Comparison of ENCODE assay signal across 8 mouse cellular contexts in the genomic region with DNA sequence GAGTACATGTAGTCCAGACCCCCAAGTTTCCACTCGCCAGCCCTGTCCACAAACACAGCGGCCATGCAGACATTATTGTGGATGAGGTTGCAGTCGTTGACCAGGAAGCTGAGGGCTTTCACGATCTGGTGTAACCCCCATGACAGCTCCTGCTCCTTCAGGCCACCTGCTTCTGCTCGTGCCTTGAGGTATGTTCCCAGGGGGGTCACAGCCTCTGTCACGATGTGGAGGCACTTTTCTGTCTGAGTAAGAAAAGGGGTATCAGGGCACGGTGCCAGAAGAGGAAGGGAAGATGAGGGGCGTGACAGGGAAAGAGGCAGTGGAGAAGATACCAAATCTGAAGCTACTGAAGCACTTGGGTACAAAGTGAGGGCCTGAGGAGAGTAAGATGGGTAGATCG. TPM values are rescaled to one million over a fixed set of nuclear protein-coding genes. Genes with fewer than 3 reads are reported as not detected.
DNase-seq lines count a peak whose midpoint lies in the region; ATAC-seq and TF ChIP-seq lines count a peak whose summit lies in the region.

No protein-coding gene starts in this region.

- H3K79me2 ChIP-seq in CH12.LX (replicated peaks; ENCODE audit: control insufficient read depth, extremely low read depth, insufficient read depth, poor library complexity, severe bottlenecking), result peaks cover 13% of the 10 kb centered on the region

- WGBS in forebrain, embryonic 14.5 days, result 51% methylated on average over 9 of the region's 9 CpGs
- 35% methylated on average over 9 of the region's 9 CpGs for WGBS in liver, embryonic 15.5 days (ENCODE audit: insufficient replicate concordance)

- no peaks in the 10 kb centered on the region for H3K27me3 ChIP-seq in CH12.LX (replicated peaks)
- no peaks in the 10 kb centered on the region for H3K27me3 ChIP-seq in forebrain, embryonic 14.5 days (replicated peaks; ENCODE audit: control insufficient read depth, insufficient read depth, low read length)
- no peaks in the 10 kb centered on the region for H3K27me3 ChIP-seq in liver, embryonic 15.5 days

- TF ChIP-seq CTCF in CH12.LX (conservative IDR thresholded peaks at IDR 0.05 in 1 of 2, IDR thresholded peaks at IDR 0.05 in 1 of 2; ENCODE audit: low read depth in 2 of 2, low read length in 2 of 2), result no peak

- peak overlapping the region; percentile 70 for H3K9ac ChIP-seq in CH12.LX (ENCODE audit: insufficient read depth, low read depth)
- H3K9ac ChIP-seq in forebrain, embryonic 14.5 days (ENCODE audit: low read length), result peak overlapping the region; percentile 87
- H3K9ac ChIP-seq in liver, embryonic 15.5 days, result peak overlapping the region; percentile 84

- DNase-seq in heart, adult 11 months, result peak; percentile 95
- no peak for DNase-seq in heart, postnatal 4 days
- DNase-seq in CH12.LX (ENCODE audit: extremely low read depth) (no peak), MN1 (ENCODE audit: low spot score) (no peak)
- no peak for DNase-seq in forebrain, embryonic 14.5 days (ENCODE audit: low spot score)
- DNase-seq in natural killer cell, adult 2 months (ENCODE audit: low spot score in 2 of 2), result no peak
- no peak for DNase-seq in gastrocnemius, postnatal 4 days (ENCODE audit: low spot score in 2 of 2)

- no peak for ATAC-seq in forebrain, embryonic 14.5 days
- ATAC-seq in liver, embryonic 15.5 days (ENCODE audit: insufficient read depth), result no peak

- peaks cover 4% of the 10 kb centered on the region for H3K9me3 ChIP-seq in CH12.LX (replicated peaks; ENCODE audit: low read length)
- H3K9me3 ChIP-seq in forebrain, embryonic 14.5 days (replicated peaks; ENCODE audit: control insufficient read depth, low read length), result no peaks in the 10 kb centered on the region
- no peaks in the 10 kb centered on the region for H3K9me3 ChIP-seq in liver, embryonic 15.5 days (replicated peaks)

- no peak for TF ChIP-seq EP300 in CH12.LX (IDR thresholded peaks at IDR 0.05; ENCODE audit: low read length)

- peaks cover 39 to 51% of the 10 kb centered on the region in 2 experiments for H3K36me3 ChIP-seq in CH12.LX (replicated peaks in 1 of 2; ENCODE audit: control insufficient read depth in 1 of 2, insufficient read depth in 1 of 2, low read length in 1 of 2)
- H3K36me3 ChIP-seq in forebrain, embryonic 14.5 days (ENCODE audit: control insufficient read depth, insufficient read depth, low read length), result peaks cover 44% of the 10 kb centered on the region
- H3K36me3 ChIP-seq in liver, embryonic 15.5 days (replicated peaks), result peaks cover 36% of the 10 kb centered on the region

- dilution Hi-C loops in CH12.LX (cut with MboI; ENCODE audit: extremely low pct_ligation_motif_present, extremely low pct_unique_long_range_greater_than_20kb, low sequenced_read_pairs), result no loop called here

- in situ Hi-C loops in CH12.LX (cut with MboI; ENCODE audit: low pct_ligation_motif_present, low pct_unique_long_range_greater_than_20kb, low sequenced_read_pairs), result loop anchor here (5.0 kb wide), 1 partner anchor 63 kb away; no protein-coding TSS in a partner anchor

- peak overlapping the region; percentile 68 for H3K4me2 ChIP-seq in CH12.LX (ENCODE audit: insufficient read depth, low read depth, poor library complexity, severe bottlenecking)
- H3K4me2 ChIP-seq in forebrain, embryonic 14.5 days (ENCODE audit: low read length), result peak overlapping the region; percentile 88
- peak overlapping the region; percentile 88 for H3K4me2 ChIP-seq in liver, embryonic 15.5 days

- H3K4me1 ChIP-seq in CH12.LX (ENCODE audit: control insufficient read depth in 1 of 2, insufficient read depth in 2 of 2), result peaks cover 6 to 21% of the 10 kb centered on the region in 2 experiments
- peaks cover 8% of the 10 kb centered on the region for H3K4me1 ChIP-seq in forebrain, embryonic 14.5 days (ENCODE audit: control insufficient read depth, insufficient read depth, low read length)
- H3K4me1 ChIP-seq in liver, embryonic 15.5 days (replicated peaks), result peaks cover 34% of the 10 kb centered on the region

- H3K27ac ChIP-seq in CH12.LX (ENCODE audit: insufficient read depth, low read depth), result 0 out of 2 replicates have a peak overlapping the region, but pooled peaks have one; percentile 12
- H3K27ac ChIP-seq in forebrain, embryonic 14.5 days (ENCODE audit: low read depth, low read length), result no peak overlapping the region
- H3K27ac ChIP-seq in liver, embryonic 15.5 days (replicated peaks), result peak overlapping the region; percentile 80; the same call in 1 of the 2 replicates

- no peak for TF ChIP-seq POLR2A in CH12.LX (IDR thresholded peaks at IDR 0.05; ENCODE audit: low read depth, low read length)

- TF ChIP-seq RAD21 in CH12.LX (IDR thresholded peaks at IDR 0.05; ENCODE audit: low read depth, low read length), result no peak

- H3K4me3 ChIP-seq in CH12.LX (replicated peaks in 1 of 3; ENCODE audit: low read depth in 2 of 3, low read length in 2 of 3, poor library complexity in 1 of 3), result peak overlapping the region; percentile 77 to 88 (median 85)
- peak overlapping the region; percentile 71 for H3K4me3 ChIP-seq in forebrain, embryonic 14.5 days (ENCODE audit: low read depth, low read length)
- H3K4me3 ChIP-seq in liver, embryonic 15.5 days (replicated peaks), result peak overlapping the region; percentile 77

TF ChIP-seq in CH12.LX, 34 proteins besides CTCF, POLR2A, EP300 and RAD21:
- TF ChIP-seq TBP (conservative IDR thresholded peaks at IDR 0.05; ENCODE audit: low read depth, low read length), result no peak
- TF ChIP-seq ELF1 (IDR thresholded peaks at IDR 0.05; ENCODE audit: low read depth, low read length), result no peak
- TF ChIP-seq MYC (IDR thresholded peaks at IDR 0.05; ENCODE audit: low read depth, low read length), result no peak
- no peak for TF ChIP-seq ETS1 (conservative IDR thresholded peaks at IDR 0.05; ENCODE audit: low read depth, low read length)
- TF ChIP-seq POLR2AphosphoS2 (IDR thresholded peaks at IDR 0.05; ENCODE audit: low read depth, low read length), result no peak
- TF ChIP-seq MXI1 (IDR thresholded peaks at IDR 0.05; ENCODE audit: low read depth, low read length), result no peak
- TF ChIP-seq UBTF (IDR thresholded peaks at IDR 0.05; ENCODE audit: low read depth, low read length), result no peak
- TF ChIP-seq NRF1 (IDR thresholded peaks at IDR 0.05; ENCODE audit: low read depth, low read length), result no peak
- TF ChIP-seq MAX (IDR thresholded peaks at IDR 0.05; ENCODE audit: low read length), result no peak
- TF ChIP-seq HCFC1 (IDR thresholded peaks at IDR 0.05; ENCODE audit: low read depth, low read length), result no peak
- TF ChIP-seq CHD1 (IDR thresholded peaks at IDR 0.05; ENCODE audit: low read depth, low read length), result no peak

RNA-seq across cellular contexts. Expression of gene Scyl1, which starts 0.9 kb away (rescaled TPM):
- 10 to 100 TPM; 60.6 to 69.0 TPM for total RNA-seq in heart, postnatal 4 days (2021)
- total RNA-seq in CH12.LX (2012; rRNA removed), result 49.8 and 55.0 TPM in 2 replicates
- total RNA-seq in CH12.LX (2014; rRNA removed), result 35.1 and 37.6 TPM in 2 replicates
- 49.1 and 56.1 TPM in 2 replicates for polyA plus RNA-seq in CH12.LX (2012; ENCODE audit: insufficient read length, low read depth)
- polyA plus RNA-seq in forebrain, embryonic 14.5 days (2014; fragmentation: Nextera tagmentation; extraction: Ambion mirVana), result 56.1 and 67.9 TPM in 2 replicates
- polyA plus RNA-seq in liver, embryonic 15.5 days (2015; fragmentation: Nextera tagmentation; extraction: Ambion mirVana), result 21.1 and 24.4 TPM in 2 replicates
- total RNA-seq in gastrocnemius, postnatal 4 days (2021), result 10 to 100 TPM; 71.7 to 75.6 TPM

RNA-seq across cellular contexts. Expression of gene Ltbp3, which starts 29.6 kb away (rescaled TPM):
- 10 to 100 TPM; 78.7 to 79.6 TPM for total RNA-seq in heart, postnatal 4 days (2021)
- total RNA-seq in CH12.LX (2012; rRNA removed), result 0.17 and 0.51 TPM in 2 replicates
- not detected in 2 replicates for total RNA-seq in CH12.LX (2014; rRNA removed)
- polyA plus RNA-seq in CH12.LX (2012; ENCODE audit: insufficient read length, low read depth), result not detected in 2 replicates
- 8.5 and 10.7 TPM in 2 replicates for polyA plus RNA-seq in forebrain, embryonic 14.5 days (2014; fragmentation: Nextera tagmentation; extraction: Ambion mirVana)
- polyA plus RNA-seq in liver, embryonic 15.5 days (2015; fragmentation: Nextera tagmentation; extraction: Ambion mirVana), result 1.2 and 3.4 TPM in 2 replicates
- total RNA-seq in gastrocnemius, postnatal 4 days (2021), result 100 to 1,000 TPM; 116 to 137 TPM

RNA-seq across cellular contexts. Expression of gene Fam89b, which starts 40.9 kb away (rescaled TPM):
- total RNA-seq in heart, postnatal 4 days (2021), result 10 to 100 TPM; 48.3 to 49.0 TPM
- 13.4 and 14.5 TPM in 2 replicates for total RNA-seq in CH12.LX (2012; rRNA removed)
- total RNA-seq in CH12.LX (2014; rRNA removed), result 7.5 and 9.2 TPM in 2 replicates
- 4.7 and 7.5 TPM in 2 replicates for polyA plus RNA-seq in CH12.LX (2012; ENCODE audit: insufficient read length, low read depth)
- 204 and 233 TPM in 2 replicates for polyA plus RNA-seq in forebrain, embryonic 14.5 days (2014; fragmentation: Nextera tagmentation; extraction: Ambion mirVana)
- polyA plus RNA-seq in liver, embryonic 15.5 days (2015; fragmentation: Nextera tagmentation; extraction: Ambion mirVana), result 39.3 and 39.8 TPM in 2 replicates
- total RNA-seq in gastrocnemius, postnatal 4 days (2021), result 10 to 100 TPM; 58.8 to 59.1 TPM

RNA-seq across cellular contexts. Expression of gene Ehbp1l1, which starts 44.2 kb away (rescaled TPM):
- 100 to 1,000 TPM; 179 to 191 TPM for total RNA-seq in heart, postnatal 4 days (2021)
- total RNA-seq in CH12.LX (2012; rRNA removed), result 52.1 and 57.0 TPM in 2 replicates
- 26.9 and 30.4 TPM in 2 replicates for total RNA-seq in CH12.LX (2014; rRNA removed)
- 62.6 and 71.9 TPM in 2 replicates for polyA plus RNA-seq in CH12.LX (2012; ENCODE audit: insufficient read length, low read depth)
- 7.0 and 10.1 TPM in 2 replicates for polyA plus RNA-seq in forebrain, embryonic 14.5 days (2014; fragmentation: Nextera tagmentation; extraction: Ambion mirVana)
- 110 and 121 TPM in 2 replicates for polyA plus RNA-seq in liver, embryonic 15.5 days (2015; fragmentation: Nextera tagmentation; extraction: Ambion mirVana)
- total RNA-seq in gastrocnemius, postnatal 4 days (2021), result 100 to 1,000 TPM; 250 to 260 TPM

Comparison
In these comparisons a context has a peak if more than half of its experiments do, and no peak if none do; other contexts are left out.
1. RNA of gene Ltbp3, which starts 29.6 kb away (total RNA-seq): 116 to 137 TPM in gastrocnemius, postnatal 4 days and 78.7 to 79.6 TPM in heart, postnatal 4 days; 0.17 to 0.51 TPM in CH12.LX; every median in the first group is over 10 times any median in the second.
2. Peak in every context shown above with its lines, with median percentiles within 50 percentile points of each other: H3K4me2 ChIP-seq, H3K4me3 ChIP-seq and H3K9ac ChIP-seq.